Mouse (Mus musculus) left cerebral cortex, postnatal 36 days (tissue): ENCODE results near the gene Mfap2. TPM values are rescaled to one million over a fixed set of nuclear protein-coding genes. Genes with fewer than 3 reads are reported as not detected.
A peak's percentile ranks its signal among the peaks of the same experiment; 100 is the strongest.

Source experiments
- DNase-seq, 2 experiments: peaks; one replicate each; pipeline ENCODE4 v3.0.0; 2021 to 2022; ENCODE audit warnings: low spot score in 2 of 2, mixed read lengths in 1 of 2
- intact Hi-C: fragments of 180-260 bp; cut with DNase I; formaldehyde crosslinking; loops from one replicate; pipeline ENCODE4 v1.15.1; 2025
- total RNA-seq, 2 experiments: library from RNA; stranded (reverse); gene quantifications; 2 replicates each; pipeline ENCODE4 v1.2.3; 2021

Gene Mfap2
- total RNA-seq: 1 to 10 TPM; 3.9 to 5.9 TPM

DNA sequence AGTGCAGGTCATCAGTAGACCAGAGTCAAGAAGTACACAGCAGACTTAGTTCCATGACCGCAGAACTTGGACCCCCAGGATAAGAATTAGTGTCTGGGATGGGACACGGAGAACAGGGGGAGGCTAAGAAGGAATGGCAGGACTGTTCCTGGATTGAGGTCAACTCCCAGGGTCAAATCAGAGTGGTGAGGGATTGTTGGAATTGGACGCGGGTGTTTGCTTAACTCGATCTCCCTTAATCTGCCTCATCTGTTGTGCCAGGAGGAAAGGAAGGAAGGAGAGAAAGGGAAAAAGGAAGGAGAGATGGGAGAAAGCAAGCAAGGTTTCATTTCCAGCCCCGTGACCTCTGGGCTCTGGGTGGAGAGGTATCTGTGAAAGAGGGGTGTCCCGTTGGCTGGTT is at the start of gene Mfap2:
Mfap2 (plus strand) TSS at position 301 of the 400 bp plus-strand sequence.
- no peak for DNase-seq
- intact Hi-C loops: no loop called here

DNA sequence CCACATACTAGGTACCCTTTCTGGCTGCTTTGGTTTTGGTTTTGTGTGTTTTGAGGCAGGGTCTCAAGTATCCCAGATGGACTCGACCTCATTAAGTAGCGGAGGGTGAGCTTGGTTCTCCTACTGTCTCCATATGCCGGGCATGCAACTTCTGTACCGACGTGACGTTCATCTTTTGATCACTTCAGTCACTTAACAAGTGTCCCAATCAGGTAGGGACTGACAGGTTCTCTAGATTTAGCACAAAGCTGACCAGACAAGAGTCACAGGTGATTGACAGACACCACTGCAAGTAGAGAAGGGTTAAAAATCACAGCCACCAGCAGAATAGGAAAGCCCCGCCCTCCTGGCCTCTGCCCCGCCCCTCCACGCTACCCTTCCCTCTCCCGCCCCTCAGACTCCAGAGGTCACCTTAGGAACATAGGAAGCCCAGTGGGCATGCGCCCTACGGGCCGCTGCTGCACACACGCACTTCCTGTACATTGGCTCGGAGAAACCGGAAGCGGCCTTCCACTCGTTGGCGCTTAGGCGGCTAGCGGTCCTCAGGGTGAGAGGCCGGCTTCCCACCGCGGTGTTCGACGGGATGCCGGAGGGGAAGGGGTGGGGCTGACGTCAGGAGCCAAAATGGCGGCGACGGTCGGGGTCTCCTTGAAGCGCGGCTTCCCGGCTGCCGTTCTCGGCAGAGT is 49.3 kb upstream of the Mfap2 start, which contains the start of gene Sdhb:
Sdhb (plus strand) TSS at position 423 of the 686 bp plus-strand sequence.
- intact Hi-C loops: no loop called here

DNA sequence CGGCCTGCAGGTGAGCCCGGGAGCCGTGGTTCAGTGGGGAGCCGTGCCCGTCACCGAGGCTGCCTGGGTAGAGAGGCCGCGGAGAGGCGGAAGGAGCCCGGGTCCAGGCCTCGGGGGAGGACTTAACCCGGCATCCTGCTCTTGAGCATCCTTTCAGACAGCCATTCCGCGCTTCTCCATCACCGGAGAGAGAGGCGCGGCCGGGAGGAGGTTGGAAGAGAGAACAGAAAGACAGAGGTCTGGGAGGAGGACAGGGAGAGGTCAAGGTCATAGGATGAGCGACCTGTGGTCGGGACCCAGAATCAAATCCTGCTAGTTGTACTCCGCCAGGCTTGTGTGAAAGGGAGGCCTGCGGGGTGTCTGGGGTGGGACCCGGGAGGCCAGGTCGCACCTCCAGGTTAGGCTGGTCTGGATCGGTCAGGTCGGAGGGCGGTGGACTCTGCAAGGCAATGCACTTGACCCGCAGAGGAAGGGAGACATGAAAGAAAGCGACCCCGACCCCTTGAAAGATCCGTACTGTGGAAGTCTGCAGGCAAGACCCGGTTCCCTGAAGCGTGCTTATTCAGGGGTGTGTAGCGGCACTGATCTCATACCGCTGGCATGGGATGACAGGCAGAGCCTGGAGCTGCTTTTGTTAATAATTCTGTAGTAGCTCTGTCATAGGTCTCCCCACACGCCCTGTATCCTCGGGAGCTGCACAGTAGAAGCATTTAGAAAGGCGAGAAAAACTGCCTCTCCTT is 48.6 kb upstream of the Mfap2 start:
- intact Hi-C loops: no loop called here
- no peak for DNase-seq

More for the DNA sequence above, 49.3 kb upstream of the Mfap2 start, which contains the start of gene Sdhb:
- peak; percentile 96 to 97 for DNase-seq

DNA sequence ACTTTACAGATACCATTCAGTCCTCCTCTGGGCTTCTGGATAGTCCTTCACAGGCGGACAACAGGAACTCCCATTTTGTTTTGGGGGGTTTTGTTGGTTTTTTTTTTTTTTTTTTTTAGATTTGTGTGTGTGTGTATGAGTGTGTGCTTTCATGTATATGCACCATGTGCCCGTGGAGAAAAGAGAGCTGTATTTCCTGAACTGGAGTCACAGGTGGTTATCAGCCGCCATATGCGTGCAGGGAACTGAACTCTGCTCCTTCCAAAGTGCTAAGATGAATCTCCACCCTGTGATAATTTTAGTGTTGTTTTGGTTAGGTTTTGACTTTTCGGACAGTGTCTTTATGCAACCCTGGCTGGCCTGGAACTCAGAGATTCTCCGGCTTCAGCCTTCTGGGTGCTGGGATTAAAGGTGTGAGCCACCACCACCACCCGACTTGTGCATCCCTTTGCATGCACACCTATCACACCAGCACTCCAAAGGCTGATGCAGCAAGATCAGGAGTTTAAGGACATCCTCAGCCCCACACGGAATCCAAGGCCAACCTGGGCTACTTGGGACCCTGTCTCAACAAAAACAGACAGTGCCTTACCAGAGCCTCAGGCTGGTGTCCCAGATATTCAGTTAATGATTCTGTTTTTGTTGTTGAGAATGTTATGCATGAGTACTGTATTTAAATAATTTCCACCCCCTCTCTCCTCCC is 47.9 kb upstream of the Mfap2 start:
- no peak for DNase-seq
- intact Hi-C loops: no loop called here

DNA sequence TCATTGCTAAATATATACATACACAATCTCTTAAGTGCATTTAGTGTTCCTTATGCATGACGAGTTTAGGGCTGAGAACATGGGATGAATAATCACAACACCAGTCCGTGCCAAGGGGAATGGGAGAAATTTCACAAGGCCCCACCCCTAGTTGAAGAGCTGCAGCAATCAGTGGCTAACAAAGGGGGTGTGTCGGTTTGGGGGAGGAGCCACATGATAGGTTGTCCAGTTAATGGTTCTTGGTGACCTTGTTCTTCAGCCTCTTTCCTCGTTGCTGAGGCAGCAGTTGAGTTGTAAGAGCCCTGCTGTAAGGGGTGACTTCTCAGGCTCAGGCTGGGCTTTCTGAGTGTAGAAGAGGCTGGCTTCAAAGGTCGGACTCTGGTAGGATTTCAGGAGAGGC is 47.3 kb upstream of the Mfap2 start:
- intact Hi-C loops: no loop called here
- DNase-seq: no peak

DNA sequence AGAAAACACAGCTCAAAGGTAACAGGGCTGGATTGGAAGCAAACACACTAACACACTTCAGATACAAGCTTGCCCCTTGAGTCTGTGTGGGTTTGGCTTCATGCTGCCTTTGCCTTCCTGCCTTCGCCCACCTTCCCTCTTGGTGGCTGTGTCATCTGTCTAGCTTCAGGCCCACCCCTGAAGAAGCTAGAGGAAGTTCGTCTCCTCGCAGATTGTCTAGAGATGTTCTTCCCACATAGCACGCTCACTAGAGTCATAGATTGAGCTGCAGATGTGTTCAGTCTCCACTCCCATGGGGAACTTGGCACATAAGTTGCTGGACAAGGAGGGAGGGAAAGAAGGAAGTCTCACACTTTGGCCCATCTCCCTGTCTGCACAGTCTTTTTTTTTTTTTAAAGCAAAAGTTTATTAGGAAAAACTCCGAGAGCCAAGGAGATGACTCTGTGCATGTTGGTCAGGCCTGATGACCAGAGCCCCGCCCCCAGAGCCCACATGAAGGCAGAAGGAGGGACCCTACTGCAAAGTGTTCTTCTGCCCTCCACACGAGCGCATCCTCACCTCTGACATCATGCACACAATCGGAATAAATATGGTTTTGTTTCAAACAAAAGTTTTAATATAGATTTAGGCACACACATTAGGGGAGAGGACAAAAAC is 46.1 kb upstream of the Mfap2 start:
- DNase-seq: peak in 1 of 2 experiments; percentile 51
- intact Hi-C loops: loop anchor here (2.0 kb wide), 1 partner anchor 67 kb away; no protein-coding TSS in a partner anchor

DNA sequence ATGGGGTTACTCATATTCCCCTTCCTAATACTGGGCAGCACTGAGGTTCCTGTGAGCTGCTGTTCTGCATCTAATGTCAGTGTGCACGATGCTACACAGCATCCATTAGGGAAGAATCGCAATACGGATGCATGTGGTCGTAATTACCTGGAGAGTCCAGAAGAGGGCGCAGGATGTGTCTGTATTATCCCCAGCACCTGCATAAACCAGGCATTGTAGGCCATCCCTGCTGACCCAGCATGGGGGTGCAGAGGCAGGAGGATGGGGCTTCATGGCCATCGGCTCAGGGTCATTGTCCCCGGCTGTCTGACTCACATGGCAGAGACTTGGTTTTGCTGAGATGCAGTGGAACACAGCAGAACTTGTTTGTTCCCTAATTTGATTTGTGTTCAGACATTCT is 45.6 kb upstream of the Mfap2 start:
- intact Hi-C loops: loop anchor here (2.0 kb wide), 1 partner anchor 66 kb away; no protein-coding TSS in a partner anchor

DNA sequence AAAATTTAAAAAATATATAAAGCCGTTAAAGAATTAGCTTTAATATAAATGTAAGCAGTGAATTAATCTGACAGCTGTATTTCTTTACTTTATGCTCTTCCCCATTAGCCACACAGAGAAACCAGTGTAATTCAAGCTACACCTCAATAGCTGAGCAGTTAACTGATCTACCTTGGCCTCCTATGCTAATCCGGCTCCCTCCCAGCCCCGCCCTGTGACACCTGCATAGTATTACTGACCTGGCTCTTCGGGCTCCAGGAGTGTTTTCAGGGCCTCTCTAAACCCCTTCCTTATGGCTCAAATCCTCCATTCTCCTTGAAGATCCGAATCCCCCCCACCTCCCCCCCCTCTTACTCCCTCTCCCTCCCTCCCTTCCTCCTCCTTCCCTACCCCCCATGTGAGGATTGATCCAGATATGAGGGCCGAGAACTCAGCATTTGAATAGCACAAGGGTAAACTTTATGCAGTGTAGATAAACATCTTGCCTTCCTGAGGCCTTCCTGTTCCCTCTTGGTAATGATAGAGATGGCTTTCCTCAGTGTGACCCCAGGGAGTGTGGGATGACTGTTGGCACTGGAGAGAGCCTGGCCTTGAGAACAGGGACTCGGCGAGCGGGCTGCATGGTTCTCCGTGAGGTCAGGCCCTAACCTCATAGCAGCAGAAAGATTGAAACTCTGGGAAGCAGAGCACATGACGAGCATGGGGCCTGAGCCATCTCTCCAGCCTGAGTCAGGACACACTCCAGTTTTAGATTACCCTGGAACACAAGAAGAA is 42.6 kb upstream of the Mfap2 start:
- DNase-seq: no peak
- intact Hi-C loops: no loop called here

More for the DNA sequence above, 45.6 kb upstream of the Mfap2 start:
- DNase-seq: peak; percentile 59 to 73

DNA sequence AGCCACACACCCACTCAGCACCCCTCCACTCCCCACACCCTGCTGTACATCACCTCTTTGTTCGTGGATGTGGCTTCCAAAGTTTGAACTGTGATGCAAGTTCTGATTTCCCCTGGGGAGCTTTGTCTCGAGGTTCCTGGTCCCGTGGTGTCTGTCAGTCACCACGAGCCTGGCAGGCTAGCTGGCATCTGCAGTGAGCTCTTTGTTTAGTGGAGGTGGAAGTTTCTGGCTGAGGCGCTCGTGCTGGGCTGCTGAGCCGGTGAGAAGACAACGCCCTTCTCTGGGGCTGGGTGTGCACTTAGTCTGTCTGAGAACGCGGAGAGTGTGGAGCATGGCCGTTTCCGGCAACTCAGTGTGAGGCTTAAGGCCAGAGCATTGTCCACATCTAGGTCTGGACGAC is 38.5 kb upstream of the Mfap2 start:
- intact Hi-C loops: no loop called here
- no peak for DNase-seq

DNA sequence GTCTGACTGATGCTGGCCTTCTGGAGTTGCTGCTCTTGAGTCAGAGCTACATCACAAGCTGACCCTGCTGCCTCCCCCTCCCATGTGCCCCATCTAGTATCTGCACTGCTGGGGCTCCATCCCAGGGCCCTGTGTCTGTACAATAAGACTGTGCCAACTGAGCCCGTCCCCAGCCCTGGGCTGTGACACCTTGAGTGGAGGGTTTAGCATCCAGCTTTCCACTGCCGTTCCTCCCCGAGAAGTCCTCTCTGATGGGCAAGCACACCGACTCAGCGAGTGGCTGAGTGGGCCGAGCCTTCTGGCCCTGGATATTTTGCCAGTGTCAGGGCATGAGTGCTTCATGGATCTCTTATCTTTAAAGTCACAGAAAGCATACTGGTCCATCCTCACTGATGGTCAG is 35.8 kb upstream of the Mfap2 start:
- intact Hi-C loops: no loop called here

DNA sequence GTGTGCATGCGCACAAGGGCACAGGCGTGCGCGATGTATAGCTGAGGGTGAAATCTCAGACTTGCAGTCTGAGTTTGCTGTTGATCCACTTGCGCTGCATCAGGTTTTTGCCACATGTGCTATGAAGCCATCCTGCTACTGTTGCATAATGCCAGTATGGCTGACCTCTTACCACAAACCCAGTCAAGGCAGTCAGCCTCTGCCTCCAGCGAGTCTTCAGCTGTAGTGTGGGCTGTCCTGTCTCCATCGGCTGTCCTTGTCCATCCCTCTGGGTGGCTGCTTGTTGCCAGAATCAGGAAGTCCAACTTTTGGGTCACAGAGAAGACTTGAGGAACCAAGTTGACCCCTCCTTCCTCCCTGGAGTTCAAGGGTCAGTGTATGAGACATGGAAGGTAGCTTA is 34.9 kb upstream of the Mfap2 start:
- intact Hi-C loops: no loop called here
- no peak for DNase-seq

More for the DNA sequence above, 35.8 kb upstream of the Mfap2 start:
- DNase-seq: no peak

DNA sequence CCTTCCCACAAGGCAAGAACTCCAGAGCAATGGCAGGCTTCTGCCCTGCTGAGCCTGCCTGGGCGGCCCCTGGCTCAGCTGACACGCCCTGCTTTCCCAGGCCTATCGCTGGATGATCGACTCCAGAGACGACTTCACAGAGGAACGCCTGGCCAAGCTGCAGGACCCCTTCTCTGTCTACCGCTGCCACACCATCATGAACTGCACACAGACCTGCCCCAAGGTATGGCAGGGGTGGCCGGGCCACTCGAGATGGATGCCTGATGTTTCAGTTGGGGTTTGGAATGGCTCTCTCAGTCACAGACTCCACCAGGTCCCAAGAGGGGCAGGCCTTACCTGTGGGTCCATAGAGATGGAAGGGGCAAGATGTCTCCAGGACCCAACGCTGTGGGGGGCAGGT is 32.9 kb upstream of the Mfap2 start:
- intact Hi-C loops: no loop called here
- DNase-seq: no peak

DNA sequence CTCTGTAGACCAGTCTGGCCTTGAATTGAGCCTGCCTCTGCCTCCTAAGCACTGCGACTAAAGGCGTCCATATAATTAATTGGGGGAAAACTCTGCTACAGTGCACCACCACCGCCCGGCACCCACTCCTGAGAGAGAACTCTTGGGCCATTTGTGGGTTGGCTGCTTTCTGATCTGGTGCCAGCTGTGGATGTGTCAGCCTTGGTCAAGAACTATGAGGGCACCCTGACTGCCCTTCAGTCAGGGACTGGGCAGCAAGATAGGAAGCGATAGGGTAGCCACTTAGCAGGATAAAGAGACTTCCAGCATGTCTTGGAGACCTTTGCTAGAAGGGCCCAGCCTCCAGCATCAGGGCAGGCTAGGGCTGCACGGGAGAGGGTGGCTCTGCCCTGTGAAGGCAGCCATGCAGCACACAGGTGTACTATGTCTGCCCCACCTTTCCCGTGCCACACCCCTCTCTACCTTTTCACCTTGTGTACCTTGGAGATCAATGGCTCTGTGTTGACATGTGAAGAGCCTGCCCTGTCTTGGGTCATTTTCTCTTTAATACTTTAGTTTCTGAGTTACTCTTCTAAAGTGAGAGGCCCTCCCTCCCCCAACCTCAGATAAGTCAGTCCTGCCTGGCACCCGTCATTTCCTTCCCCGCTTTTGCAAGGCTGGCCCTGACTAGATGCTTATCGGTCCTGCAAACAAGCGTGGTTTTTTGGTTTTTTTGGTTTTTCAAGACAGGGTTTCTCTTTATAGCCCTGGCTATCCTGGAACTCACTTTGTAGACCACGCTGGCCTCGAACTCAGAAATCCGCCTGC is 32.1 kb upstream of the Mfap2 start:
- intact Hi-C loops: no loop called here
- DNase-seq: no peak

DNA sequence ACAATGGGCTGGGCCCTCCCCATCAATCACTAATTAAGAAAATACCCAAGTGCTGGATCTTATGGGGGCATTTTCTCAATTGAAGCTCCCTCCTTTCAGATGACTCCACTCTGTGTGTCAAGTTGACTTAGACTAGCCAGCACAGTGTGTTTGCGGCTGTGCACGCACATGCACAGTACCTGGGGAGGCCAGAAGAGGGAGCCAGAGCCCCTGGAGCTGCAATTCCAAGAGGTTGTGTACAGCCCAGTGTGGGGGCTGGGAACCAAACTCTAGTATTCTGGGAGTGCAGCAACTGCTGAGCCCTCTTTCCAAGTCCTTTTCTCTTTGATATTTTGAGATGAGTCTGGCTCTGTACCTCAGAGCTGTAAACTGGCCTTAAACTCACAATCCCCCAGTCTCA is 28.6 kb upstream of the Mfap2 start:
- no peak for DNase-seq
- intact Hi-C loops: no loop called here

DNA sequence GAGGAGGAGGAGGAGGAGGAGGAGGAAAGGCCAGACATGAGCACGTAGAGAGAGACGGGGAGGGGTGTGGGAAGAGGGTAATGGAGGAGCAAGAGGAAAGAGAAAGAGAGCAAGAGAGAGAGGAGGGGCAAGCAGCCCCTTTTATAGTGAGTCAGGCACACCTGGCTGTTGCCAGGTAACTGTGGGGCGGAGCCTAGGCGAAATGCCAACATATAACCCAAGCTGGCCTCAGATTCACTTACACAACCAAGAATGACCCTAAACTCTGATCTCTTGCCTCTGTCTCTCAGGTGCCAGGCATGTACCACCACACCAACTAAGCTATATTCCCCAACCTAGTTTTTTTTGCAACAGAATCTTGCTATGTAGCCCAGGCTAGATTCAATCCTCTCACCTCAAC is 27.4 kb upstream of the Mfap2 start:
- no peak for DNase-seq
- intact Hi-C loops: no loop called here

DNA sequence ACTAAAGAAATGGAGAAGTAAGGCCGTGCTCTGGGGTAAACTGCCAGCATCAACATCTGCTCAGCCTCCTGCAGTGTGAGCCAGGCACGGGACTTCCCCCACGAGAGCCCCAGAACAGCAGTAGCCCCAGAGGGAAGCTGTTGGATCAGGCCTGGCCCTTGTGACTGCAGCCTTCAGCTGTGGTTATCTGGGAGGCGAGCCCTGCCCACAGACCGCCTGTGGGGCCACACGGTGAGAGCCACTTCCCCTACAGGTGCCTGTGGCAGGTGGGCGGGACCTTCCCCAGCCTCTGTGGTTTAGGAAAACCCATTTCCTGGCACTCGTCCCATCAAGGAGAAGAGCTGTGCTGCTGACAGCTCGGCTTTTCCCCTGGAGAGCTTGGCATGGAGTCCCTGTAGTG is 26.8 kb upstream of the Mfap2 start:
- intact Hi-C loops: no loop called here
- peak in 1 of 2 experiments; percentile 35 for DNase-seq

DNA sequence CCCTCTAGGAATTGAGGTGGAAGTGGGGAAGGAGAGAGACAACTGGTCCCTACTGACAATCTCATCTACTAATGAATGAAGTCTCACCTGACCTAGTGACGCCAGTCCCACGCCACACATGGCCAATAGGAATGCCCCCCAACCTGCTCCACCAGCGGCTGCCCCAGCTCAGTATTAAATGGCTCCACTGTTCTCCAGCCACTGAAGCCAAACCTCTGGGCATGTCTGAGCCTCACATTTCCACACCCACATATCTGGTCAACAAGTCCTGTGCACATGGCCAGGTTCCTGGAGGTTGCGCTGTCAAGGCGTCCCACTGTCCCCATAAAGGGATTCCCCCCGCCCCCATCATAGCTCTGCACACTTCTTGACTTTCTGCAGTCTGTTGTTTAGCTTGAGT is 25.7 kb upstream of the Mfap2 start:
- intact Hi-C loops: no loop called here
- no peak for DNase-seq

DNA sequence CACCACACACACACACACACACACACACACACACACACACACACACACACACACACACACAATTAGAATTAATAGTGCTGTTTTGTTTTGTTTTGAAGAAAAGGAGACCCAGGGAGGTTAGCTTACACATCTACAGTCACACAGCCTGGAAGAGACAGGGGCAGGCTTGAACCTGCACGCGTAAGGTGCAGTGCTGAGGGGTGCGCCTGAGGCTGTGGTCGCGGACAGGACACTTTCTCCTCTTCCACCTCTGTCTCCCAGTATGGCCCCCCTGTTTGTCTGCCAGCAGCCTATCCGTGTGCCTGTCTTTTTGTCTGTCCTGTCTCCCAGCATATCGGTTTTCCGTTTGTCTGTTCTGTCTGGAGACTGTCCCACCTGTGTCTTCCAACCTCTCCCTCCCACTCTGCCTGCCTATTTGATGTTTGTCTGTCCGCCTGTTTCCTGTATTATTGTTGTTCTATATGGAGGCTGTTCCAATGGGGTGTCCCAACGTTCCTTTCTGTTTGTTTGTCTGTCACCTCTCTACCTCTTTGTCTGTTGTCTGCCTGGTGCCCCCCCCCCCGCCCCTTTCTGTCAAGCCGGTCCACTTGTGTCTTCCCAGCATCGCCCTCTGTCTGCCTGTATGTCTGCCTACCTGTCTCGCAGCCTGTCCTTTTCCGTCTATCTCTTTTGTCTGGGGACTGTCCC is 24.1 kb upstream of the Mfap2 start:
- no peak for DNase-seq
- intact Hi-C loops: no loop called here
